Mouse (Mus musculus) heart, adult 2 months (tissue): ENCODE data around the gene Dok5. TPM values are rescaled to one million over a fixed set of nuclear protein-coding genes. Genes with fewer than 3 reads are reported as not detected.
A peak's percentile ranks its signal among the peaks of the same experiment; 100 is the strongest.

Experiments used
- DNase-seq, 2 experiments: peaks; one replicate each; pipeline ENCODE4 v3.0.0; 2021
- H3K27ac ChIP-seq: fragments of 200-600 bp; 2 replicates; pipeline ENCODE4 v1.8.1; 2022
- H3K27me3 ChIP-seq: fragments of 200-500 bp; 2 replicates; pipeline ENCODE4 v1.6.1; 2012; ENCODE audit warnings: mild to moderate bottlenecking, low read length, inconsistent platforms, mixed read lengths; ENCODE audit not compliant: control insufficient read depth, insufficient read depth
- H3K36me3 ChIP-seq: fragments of 200-500 bp; 2 replicates; pipeline ENCODE4 v1.6.1; 2012; ENCODE audit warnings: low read length, inconsistent platforms; ENCODE audit not compliant: control insufficient read depth, insufficient read depth
- H3K4me1 ChIP-seq: fragments of 200-500 bp; 2 replicates; pipeline ENCODE4 v1.6.1; 2011; ENCODE audit warnings: low read length; ENCODE audit not compliant: control insufficient read depth, insufficient read depth
- H3K4me3 ChIP-seq: fragments of 200-600 bp; 2 replicates; pipeline ENCODE4 v1.8.1; 2022
- H3K79me2 ChIP-seq: fragments of 200-500 bp; replicated peaks from 2 replicates; pipeline ENCODE4 v1.6.1; 2012; ENCODE audit warnings: mild to moderate bottlenecking, inconsistent platforms, low read length, moderate library complexity, mixed read lengths; ENCODE audit not compliant: control insufficient read depth, insufficient read depth
- H3K9ac ChIP-seq: fragments of 200-500 bp; 2 replicates; pipeline ENCODE4 v1.6.1; 2012; ENCODE audit warnings: low read depth, mild to moderate bottlenecking, control low read depth, inconsistent platforms, low read length, mixed read lengths
- CTCF ChIP-seq: fragments of 200-600 bp; IDR thresholded peaks from 2 replicates; pipeline ENCODE4 v1.8.1; 2022; ENCODE audit warnings: antibody characterized with exemption, mild to moderate bottlenecking, moderate library complexity
- EP300 ChIP-seq: fragments of 200-500 bp; IDR thresholded peaks from 2 replicates; pipeline ENCODE4 v1.6.1; 2011; ENCODE audit warnings: low read depth, low read length, control low read depth; ENCODE audit not compliant: insufficient read depth
- POLR2A ChIP-seq: fragments of 200-500 bp; IDR thresholded peaks from 2 replicates; pipeline ENCODE4 v1.6.1; 2011; ENCODE audit warnings: mild to moderate bottlenecking, low read depth, low read length, control low read depth; ENCODE audit not compliant: insufficient read depth
- WGBS: fragments of 180-500 bp; shearing (Covaris S2); methylation state at CpG from one replicate; pipeline ENCODE4 v1.1.7; 2018; 5-methylcytosine and 5-hydroxymethylcytosine counted together
- intact Hi-C: fragments of 180-260 bp; cut with DNase I; formaldehyde crosslinking; loops from one replicate; pipeline ENCODE4 v1.15.1; 2025
- polyA plus RNA-seq: library from polyadenylated mRNA; depleted of rRNA; stranded (reverse); fragments of >200 nt; gene quantifications from 2 replicates; pipeline ENCODE4 v1.2.3, GENCODE M21; 2012
- total RNA-seq, 2 experiments: library from RNA; stranded (reverse); gene quantifications; 2 replicates each; pipeline ENCODE4 v1.2.3; 2021

Dok5 gene
- total and polyA plus RNA-seq, 3 experiments = 0.41 to 1.4 TPM; not detected in 1

DNA sequence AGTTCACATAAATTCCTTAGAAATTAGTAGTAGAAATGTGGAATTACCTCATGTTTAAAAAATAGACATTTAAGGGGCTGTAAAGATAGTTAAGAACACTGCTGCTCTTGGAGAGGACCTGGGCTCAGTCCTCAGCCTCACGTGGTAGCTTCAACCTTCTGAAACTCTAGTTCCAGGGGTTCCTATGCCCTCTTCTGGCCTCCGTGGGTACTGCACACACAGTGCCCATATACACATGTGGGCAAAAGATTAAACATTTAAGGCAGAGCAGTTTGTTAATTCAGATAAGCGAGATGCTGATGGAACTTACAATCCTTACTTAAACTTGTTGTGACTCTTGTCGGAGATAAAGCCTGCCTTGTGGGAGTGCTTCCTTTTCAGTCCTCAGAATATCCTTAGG lies 118.5 kb downstream of the Dok5 start:
- Histone ChIP-seq H3K4me1 (no peaks in the 10 kb centered on the region), H3K9ac (no peak overlapping the region), H3K27ac (no peak overlapping the region), H3K79me2 (no peaks in the 10 kb centered on the region), H3K36me3 (no peaks in the 10 kb centered on the region), H3K4me3 (no peak overlapping the region), H3K27me3 (no peaks in the 10 kb centered on the region)
- 0 out of 2 replicates have a peak, but pooled peaks have one; percentile 14 for TF ChIP-seq CTCF
- TF ChIP-seq POLR2A = no peak
- intact Hi-C loops = no loop called here
- DNase-seq = no peak
- 93% methylated on average over 4 of the region's 4 CpGs for WGBS

GRCm38 (mm10) chr2:170852337-170852736 lies 120.7 kb downstream of the Dok5 start:
- DNase-seq = no peak
- Histone ChIP-seq H3K36me3 (no peaks in the 10 kb centered on the region), H3K9ac (no peak overlapping the region), H3K27me3 (no peaks in the 10 kb centered on the region), H3K79me2 (no peaks in the 10 kb centered on the region), H3K27ac (peak overlapping the region; percentile 41), H3K4me3 (no peak overlapping the region), H3K4me1 (peaks cover 2% of the 10 kb centered on the region; the same call in 1 of the 2 replicates)
- 53% methylated on average over 6 of the region's 6 CpGs for WGBS
- intact Hi-C loops = no loop called here
- TF ChIP-seq POLR2A (no peak), EP300 (no peak), CTCF (no peak)

- TF ChIP-seq POLR2A = no peak
- no peak for TF ChIP-seq CTCF
- no peak for TF ChIP-seq EP300
- Histone ChIP-seq H3K4me3 (no peak overlapping the region), H3K4me1 (peaks cover 2% of the 10 kb centered on the region; the same call in 1 of the 2 replicates), H3K9ac (no peak overlapping the region), H3K27ac (no peak overlapping the region), H3K27me3 (no peaks in the 10 kb centered on the region), H3K36me3 (no peaks in the 10 kb centered on the region), H3K79me2 (no peaks in the 10 kb centered on the region)
- intact Hi-C loops = loop anchor here (5.0 kb wide), 1 partner anchor 123 kb away; the partner anchor contains the start of gene Dok5
- DNase-seq = no peak
- 62% methylated on average over 3 of the region's 3 CpGs for WGBS
These were observed 123.6 kb downstream of the Dok5 start for GRCm38 (mm10) chr2:170855210-170855609.

DNA sequence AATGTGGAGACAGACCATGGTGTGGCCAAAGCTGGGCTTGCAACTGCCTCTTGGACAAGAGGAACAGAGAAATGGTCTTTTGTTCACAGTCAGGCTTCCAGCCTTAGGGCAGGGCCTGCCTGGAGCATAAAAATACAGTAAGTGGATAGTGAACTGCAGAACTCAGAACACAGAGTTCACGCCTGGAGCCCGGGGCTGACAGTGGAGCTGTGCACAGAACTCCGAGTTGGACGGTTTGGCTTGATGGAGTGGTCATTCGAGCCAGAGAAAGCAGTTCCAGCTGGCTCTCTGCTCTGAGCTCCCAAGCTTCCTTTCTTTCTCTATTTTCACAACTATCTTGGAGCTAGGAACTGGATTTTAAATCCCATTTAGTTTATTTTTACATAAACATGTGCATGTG lies 124.5 kb downstream of the Dok5 start:
- DNase-seq = peak; percentile 62 to 65
- intact Hi-C loops = loop anchor here (5.0 kb wide), 1 partner anchor 124 kb away; the partner anchor contains the start of gene Dok5
- Histone ChIP-seq H3K27me3 (no peaks in the 10 kb centered on the region), H3K4me1 (peaks cover 2% of the 10 kb centered on the region; the same call in 1 of the 2 replicates), H3K9ac (no peak overlapping the region), H3K4me3 (no peak overlapping the region), H3K36me3 (no peaks in the 10 kb centered on the region), H3K27ac (no peak overlapping the region), H3K79me2 (no peaks in the 10 kb centered on the region)
- no peak for TF ChIP-seq EP300
- TF ChIP-seq CTCF = no peak
- no peak for TF ChIP-seq POLR2A
- WGBS = 38% methylated on average over 5 of the region's 5 CpGs

DNA sequence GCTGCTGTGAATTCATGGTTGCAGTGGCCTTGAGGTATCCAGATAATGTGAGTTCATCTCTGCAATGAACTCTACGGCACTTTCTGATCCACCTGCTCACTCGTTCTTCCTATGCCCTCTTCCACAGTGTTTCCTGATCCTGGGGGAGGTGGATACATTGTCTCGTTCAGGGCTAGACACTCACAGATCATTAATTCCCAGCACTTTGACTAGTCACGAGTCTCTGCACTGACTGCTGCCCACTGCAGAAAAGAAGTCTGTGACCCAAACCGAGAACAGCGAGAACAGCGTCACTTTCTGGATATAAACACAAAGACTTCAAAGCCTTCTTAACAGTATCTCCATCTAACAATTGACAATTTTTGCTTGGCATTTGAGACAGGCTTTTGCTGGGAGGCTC lies 125.9 kb downstream of the Dok5 start:
- Histone ChIP-seq H3K27me3 (no peaks in the 10 kb centered on the region), H3K9ac (no peak overlapping the region), H3K27ac (no peak overlapping the region), H3K79me2 (no peaks in the 10 kb centered on the region), H3K4me3 (no peak overlapping the region), H3K36me3 (no peaks in the 10 kb centered on the region), H3K4me1 (peaks cover 2% of the 10 kb centered on the region; the same call in 1 of the 2 replicates)
- WGBS = 73% methylated on average over 7 of the region's 7 CpGs
- no peak for TF ChIP-seq CTCF
- no peak for DNase-seq
- intact Hi-C loops = loop anchor here (5.0 kb wide), 1 partner anchor 125 kb away; the partner anchor contains the start of gene Dok5

DNA sequence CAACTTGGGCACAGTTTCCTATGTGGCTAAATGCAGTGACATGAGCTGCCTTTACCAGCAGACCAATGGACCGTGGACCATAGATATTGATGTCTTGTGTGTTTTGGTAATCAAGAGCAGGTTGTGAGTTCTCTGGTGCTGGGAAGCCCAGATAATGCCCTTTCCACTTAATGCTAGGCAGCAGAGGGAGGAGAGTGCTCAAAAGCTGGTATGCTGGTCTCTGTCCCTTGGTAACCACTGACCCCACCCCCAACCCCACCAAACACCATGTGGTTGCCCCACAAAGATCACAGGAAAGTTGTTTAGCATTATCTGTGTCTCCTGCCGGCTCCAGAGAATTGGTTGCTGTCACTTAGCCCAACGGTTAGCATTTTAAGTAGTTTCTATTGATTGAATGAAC lies 127.0 kb downstream of the Dok5 start:
- H3K36me3 ChIP-seq = no peaks in the 10 kb centered on the region
- no peak overlapping the region for H3K4me3 ChIP-seq
- DNase-seq = no peak
- H3K9ac ChIP-seq = no peak overlapping the region
- no peak overlapping the region for H3K27ac ChIP-seq
- 50% methylated on average over 3 of the region's 3 CpGs for WGBS
- intact Hi-C loops = loop anchor here (5.0 kb wide), 1 partner anchor 126 kb away; the partner anchor contains the start of gene Dok5
- H3K27me3 ChIP-seq = no peaks in the 10 kb centered on the region
- H3K79me2 ChIP-seq = no peaks in the 10 kb centered on the region
- H3K4me1 ChIP-seq = peaks cover 2% of the 10 kb centered on the region; the same call in 1 of the 2 replicates
- TF ChIP-seq POLR2A (no peak), EP300 (no peak), CTCF (no peak)
